Mouse (Mus musculus): Measurements from ENCODE around the gene Clybl. TPM values are rescaled to one million over a fixed set of nuclear protein-coding genes. Genes with fewer than 3 reads are reported as not detected.

Gene Clybl
- polyA plus RNA-seq, 1 experiment from 2014 or later, result 76.8 TPM

DNA sequence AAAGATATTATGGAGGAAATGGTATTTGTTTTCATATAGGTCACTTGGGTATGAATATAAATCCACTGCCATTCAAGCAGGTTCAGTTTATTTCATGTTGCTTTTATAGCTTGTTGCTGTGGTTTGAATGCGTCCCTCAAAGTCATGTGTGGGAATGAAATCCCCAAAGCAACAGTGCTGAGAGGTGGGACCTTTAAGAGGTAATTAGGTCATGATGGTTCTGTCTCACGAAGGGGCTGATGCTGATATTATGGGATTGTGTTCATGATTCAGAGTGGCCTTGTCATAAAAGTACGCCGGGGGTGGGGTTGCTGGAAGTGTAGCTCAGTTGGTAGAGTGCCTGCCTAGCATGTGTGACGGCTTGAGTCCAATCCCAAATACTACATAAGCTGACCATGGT, 6.7 kb downstream of the Clybl start:
- Histone ChIP-seq H3K4me1 (ENCODE audit: control insufficient read depth, insufficient read depth, low read length) (no peaks in the 10 kb centered on the region), H3K27me3 (ENCODE audit: control insufficient read depth, insufficient read depth, low read length) (no peaks in the 10 kb centered on the region), H3K4me2 (no peak overlapping the region), H3K9me3 (replicated peaks; ENCODE audit: control insufficient read depth, low read length) (no peaks in the 10 kb centered on the region), H3K4me3 (ENCODE audit: low read depth, low read length) (no peak overlapping the region), H3K9ac (ENCODE audit: low read depth, low read length) (no peak overlapping the region), H3K36me3 (ENCODE audit: control insufficient read depth, insufficient read depth, low read length) (no peaks in the 10 kb centered on the region), H3K27ac (ENCODE audit: low read depth, low read length) (no peak overlapping the region)
- 87% methylated on average over 5 of the region's 5 CpGs for WGBS (ENCODE audit: insufficient replicate concordance)
- no peak for ATAC-seq (replicated peaks; ENCODE audit: insufficient number of reproducible peaks, low FRiP score, low TSS enrichment)

DNA sequence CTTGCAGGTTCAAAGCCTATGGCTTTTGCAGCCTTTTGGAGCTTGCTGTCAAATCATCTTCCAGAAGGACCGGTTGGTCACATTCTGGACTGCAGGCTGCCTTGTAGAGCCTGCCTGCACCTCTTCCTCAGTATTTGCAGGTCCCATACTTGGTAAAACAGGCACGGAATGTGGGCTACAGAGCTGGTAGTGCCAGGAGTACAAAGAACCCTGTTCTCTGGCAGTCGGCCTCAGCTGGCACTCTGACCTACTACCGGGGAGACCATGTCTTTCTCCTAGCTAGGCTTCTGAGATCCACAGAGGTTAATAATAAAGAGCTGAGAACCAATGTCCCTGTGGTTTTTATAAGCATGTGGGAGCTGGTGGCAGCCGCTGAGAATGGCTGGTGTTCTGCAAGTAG, 8.4 kb downstream of the Clybl start:
- no peak overlapping the region for H3K27ac ChIP-seq (ENCODE audit: low read depth, low read length)
- H3K27me3 ChIP-seq (ENCODE audit: control insufficient read depth, insufficient read depth, low read length), result no peaks in the 10 kb centered on the region
- no peak overlapping the region for H3K4me3 ChIP-seq (ENCODE audit: low read depth, low read length)
- H3K9ac ChIP-seq (ENCODE audit: low read depth, low read length), result no peak overlapping the region
- H3K9me3 ChIP-seq (replicated peaks; ENCODE audit: control insufficient read depth, low read length), result no peaks in the 10 kb centered on the region
- H3K4me1 ChIP-seq (ENCODE audit: control insufficient read depth, insufficient read depth, low read length), result no peaks in the 10 kb centered on the region
- no peak for ATAC-seq (replicated peaks; ENCODE audit: insufficient number of reproducible peaks, low FRiP score, low TSS enrichment)
- no peaks in the 10 kb centered on the region for H3K36me3 ChIP-seq (ENCODE audit: control insufficient read depth, insufficient read depth, low read length)
- H3K4me2 ChIP-seq, result no peak overlapping the region
- 76% methylated on average over 5 of the region's 5 CpGs for WGBS (ENCODE audit: insufficient replicate concordance)

DNA sequence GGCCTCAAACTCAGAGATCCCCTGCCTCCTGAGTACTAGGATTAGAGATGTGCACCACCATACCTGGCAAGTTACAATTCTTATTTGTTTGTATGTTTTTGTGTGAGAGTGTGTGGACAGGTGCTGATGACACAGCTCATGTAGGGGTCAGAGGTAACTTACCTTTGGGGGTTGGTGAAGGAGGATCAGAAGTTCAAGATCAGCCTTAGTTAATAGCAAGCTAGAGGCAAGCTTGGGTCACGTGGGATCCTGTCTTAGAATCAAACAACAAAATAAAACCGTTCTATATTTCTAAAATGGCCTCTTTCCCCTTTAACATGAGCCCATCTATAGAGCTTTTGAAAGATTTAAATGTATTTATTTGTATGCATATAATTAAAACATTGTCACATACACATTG, 9.0 kb downstream of the Clybl start:
- Histone ChIP-seq H3K36me3 (ENCODE audit: control insufficient read depth, insufficient read depth, low read length) (no peaks in the 10 kb centered on the region), H3K4me1 (ENCODE audit: control insufficient read depth, insufficient read depth, low read length) (no peaks in the 10 kb centered on the region), H3K4me2 (no peak overlapping the region), H3K9me3 (replicated peaks; ENCODE audit: control insufficient read depth, low read length) (no peaks in the 10 kb centered on the region), H3K4me3 (ENCODE audit: low read depth, low read length) (no peak overlapping the region), H3K27ac (ENCODE audit: low read depth, low read length) (no peak overlapping the region), H3K27me3 (ENCODE audit: control insufficient read depth, insufficient read depth, low read length) (no peaks in the 10 kb centered on the region), H3K9ac (ENCODE audit: low read depth, low read length) (no peak overlapping the region)
- ATAC-seq (replicated peaks; ENCODE audit: insufficient number of reproducible peaks, low FRiP score, low TSS enrichment), result no peak
- 20% methylated on average over 2 of the region's 2 CpGs for WGBS (ENCODE audit: insufficient replicate concordance)

DNA sequence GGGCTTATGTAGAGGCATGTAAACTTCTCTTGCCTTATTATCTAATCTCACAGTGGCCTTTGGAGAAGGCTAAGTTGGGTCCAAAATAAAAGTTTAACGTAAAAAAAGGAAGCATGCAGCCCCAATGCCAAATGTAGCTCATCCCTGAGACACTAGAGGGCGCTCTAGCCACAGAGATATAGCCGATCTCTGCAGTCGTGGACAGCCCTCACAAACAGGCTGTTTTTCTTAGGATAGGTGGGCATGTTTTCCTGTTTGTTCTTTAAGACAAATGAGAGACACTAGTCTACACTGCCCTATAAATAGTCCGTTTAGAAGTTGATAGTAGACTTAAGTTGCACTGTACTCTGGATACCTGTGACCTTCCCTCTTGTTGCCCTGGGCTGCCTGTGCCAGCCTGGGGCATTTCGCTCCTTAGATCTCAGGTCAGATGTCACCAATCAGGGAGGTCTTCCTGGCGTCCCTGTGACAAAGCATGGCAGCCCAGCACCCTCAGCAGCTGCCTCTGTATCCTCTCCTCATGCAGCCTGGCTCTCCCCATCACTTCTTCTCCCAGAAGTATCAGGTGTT, 9.5 kb downstream of the Clybl start:
- Histone ChIP-seq H3K9ac (ENCODE audit: low read depth, low read length) (no peak overlapping the region), H3K27ac (ENCODE audit: low read depth, low read length) (no peak overlapping the region), H3K4me2 (no peak overlapping the region), H3K4me3 (ENCODE audit: low read depth, low read length) (no peak overlapping the region), H3K36me3 (ENCODE audit: control insufficient read depth, insufficient read depth, low read length) (no peaks in the 10 kb centered on the region), H3K9me3 (replicated peaks; ENCODE audit: control insufficient read depth, low read length) (no peaks in the 10 kb centered on the region), H3K4me1 (ENCODE audit: control insufficient read depth, insufficient read depth, low read length) (no peaks in the 10 kb centered on the region), H3K27me3 (ENCODE audit: control insufficient read depth, insufficient read depth, low read length) (no peaks in the 10 kb centered on the region)
- ATAC-seq (replicated peaks; ENCODE audit: insufficient number of reproducible peaks, low FRiP score, low TSS enrichment), result peak; percentile 24
- 15% methylated on average over 7 of the region's 7 CpGs for whole genome bisulfite sequencing (ENCODE audit: insufficient replicate concordance)

DNA sequence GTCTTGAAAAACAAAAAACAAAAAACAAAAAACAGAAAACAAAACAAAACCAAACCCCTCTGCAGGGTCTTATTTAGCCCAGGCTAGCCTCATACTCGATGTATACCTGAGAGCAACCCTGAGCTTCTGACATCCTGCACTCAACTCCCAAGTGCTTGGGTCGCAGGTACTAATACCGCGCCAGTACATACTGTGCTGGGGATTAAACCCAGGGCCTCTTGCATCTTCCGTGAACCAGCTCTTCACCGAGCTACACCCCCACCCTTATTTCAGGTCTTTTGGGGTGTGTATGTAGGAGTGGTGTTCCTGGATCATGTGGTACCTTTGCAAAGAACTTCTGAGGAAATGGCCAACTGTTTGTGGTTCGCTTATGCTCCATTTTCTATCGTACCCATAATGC, 13.1 kb downstream of the Clybl start:
- no peaks in the 10 kb centered on the region for H3K4me1 ChIP-seq (ENCODE audit: control insufficient read depth, insufficient read depth, low read length)
- H3K4me2 ChIP-seq, result no peak overlapping the region
- ATAC-seq (replicated peaks; ENCODE audit: insufficient number of reproducible peaks, low FRiP score, low TSS enrichment), result no peak
- H3K36me3 ChIP-seq (ENCODE audit: control insufficient read depth, insufficient read depth, low read length), result no peaks in the 10 kb centered on the region
- WGBS (ENCODE audit: insufficient replicate concordance), result 94% methylated on average over 8 of the region's 8 CpGs
- no peak overlapping the region for H3K27ac ChIP-seq (ENCODE audit: low read depth, low read length)
- H3K27me3 ChIP-seq (ENCODE audit: control insufficient read depth, insufficient read depth, low read length), result no peaks in the 10 kb centered on the region
- H3K4me3 ChIP-seq (ENCODE audit: low read depth, low read length), result no peak overlapping the region
- no peak overlapping the region for H3K9ac ChIP-seq (ENCODE audit: low read depth, low read length)
- H3K9me3 ChIP-seq (replicated peaks; ENCODE audit: control insufficient read depth, low read length), result peaks cover 3% of the 10 kb centered on the region; the same call in 1 of the 2 replicates

DNA sequence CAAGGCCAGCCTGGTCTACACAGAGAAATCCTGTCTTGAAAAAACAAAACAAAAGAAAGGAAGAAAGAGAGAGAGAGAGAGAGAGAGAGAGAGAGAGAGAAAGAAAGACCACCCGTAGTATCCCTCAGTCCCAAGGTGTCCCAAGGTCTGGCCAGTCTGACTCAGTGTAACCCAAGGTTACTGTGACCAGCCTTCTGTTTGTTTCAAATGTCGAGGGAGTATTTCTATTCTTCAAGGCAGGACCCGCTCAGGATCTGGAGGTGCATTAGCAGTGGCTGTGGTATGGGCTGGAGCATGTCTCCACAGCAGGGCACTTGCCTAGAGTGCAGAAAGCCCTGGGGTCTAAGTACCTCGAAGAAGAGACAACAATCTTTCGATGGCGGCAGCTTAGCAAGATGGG, 15.3 kb downstream of the Clybl start:
- ATAC-seq (replicated peaks; ENCODE audit: insufficient number of reproducible peaks, low FRiP score, low TSS enrichment), result no peak
- Histone ChIP-seq H3K9me3 (replicated peaks; ENCODE audit: control insufficient read depth, low read length) (peaks cover 3% of the 10 kb centered on the region; the same call in 1 of the 2 replicates), H3K36me3 (ENCODE audit: control insufficient read depth, insufficient read depth, low read length) (no peaks in the 10 kb centered on the region), H3K4me1 (ENCODE audit: control insufficient read depth, insufficient read depth, low read length) (no peaks in the 10 kb centered on the region), H3K9ac (ENCODE audit: low read depth, low read length) (no peak overlapping the region), H3K27me3 (ENCODE audit: control insufficient read depth, insufficient read depth, low read length) (no peaks in the 10 kb centered on the region), H3K4me3 (ENCODE audit: low read depth, low read length) (no peak overlapping the region), H3K27ac (ENCODE audit: low read depth, low read length) (no peak overlapping the region), H3K4me2 (no peak overlapping the region)
- 70% methylated on average over 6 of the region's 6 CpGs for WGBS (ENCODE audit: insufficient replicate concordance)

GRCm38 (mm10) chr14:122200247-122200885, 18.9 kb downstream of the Clybl start:
- no peak overlapping the region for H3K9ac ChIP-seq (ENCODE audit: low read depth, low read length)
- no peak overlapping the region for H3K4me3 ChIP-seq (ENCODE audit: low read depth, low read length)
- WGBS (ENCODE audit: insufficient replicate concordance), result 75% methylated on average over 14 of the region's 14 CpGs
- H3K27me3 ChIP-seq (ENCODE audit: control insufficient read depth, insufficient read depth, low read length), result no peaks in the 10 kb centered on the region
- no peak overlapping the region for H3K4me2 ChIP-seq
- no peak for ATAC-seq (replicated peaks; ENCODE audit: insufficient number of reproducible peaks, low FRiP score, low TSS enrichment)
- H3K9me3 ChIP-seq (replicated peaks; ENCODE audit: control insufficient read depth, low read length), result peaks cover 3% of the 10 kb centered on the region; the same call in 1 of the 2 replicates
- H3K4me1 ChIP-seq (ENCODE audit: control insufficient read depth, insufficient read depth, low read length), result no peaks in the 10 kb centered on the region
- H3K36me3 ChIP-seq (ENCODE audit: control insufficient read depth, insufficient read depth, low read length), result no peaks in the 10 kb centered on the region
- H3K27ac ChIP-seq (ENCODE audit: low read depth, low read length), result no peak overlapping the region

GRCm38 (mm10) chr14:122209177-122209576, 27.7 kb downstream of the Clybl start:
- no peak for ATAC-seq (replicated peaks; ENCODE audit: insufficient number of reproducible peaks, low FRiP score, low TSS enrichment)
- Histone ChIP-seq H3K27me3 (ENCODE audit: control insufficient read depth, insufficient read depth, low read length) (no peaks in the 10 kb centered on the region), H3K4me3 (ENCODE audit: low read depth, low read length) (no peak overlapping the region), H3K4me2 (no peak overlapping the region), H3K9me3 (replicated peaks; ENCODE audit: control insufficient read depth, low read length) (no peaks in the 10 kb centered on the region), H3K36me3 (ENCODE audit: control insufficient read depth, insufficient read depth, low read length) (no peaks in the 10 kb centered on the region), H3K4me1 (ENCODE audit: control insufficient read depth, insufficient read depth, low read length) (no peaks in the 10 kb centered on the region), H3K9ac (ENCODE audit: low read depth, low read length) (no peak overlapping the region), H3K27ac (ENCODE audit: low read depth, low read length) (no peak overlapping the region)
- 67% methylated on average over 5 of the region's 5 CpGs for WGBS (ENCODE audit: insufficient replicate concordance)

GRCm38 (mm10) chr14:122213590-122213989, 32.1 kb downstream of the Clybl start:
- 80% methylated on average over 8 of the region's 8 CpGs for WGBS (ENCODE audit: insufficient replicate concordance)
- Histone ChIP-seq H3K27me3 (ENCODE audit: control insufficient read depth, insufficient read depth, low read length) (no peaks in the 10 kb centered on the region), H3K9me3 (replicated peaks; ENCODE audit: control insufficient read depth, low read length) (no peaks in the 10 kb centered on the region), H3K36me3 (ENCODE audit: control insufficient read depth, insufficient read depth, low read length) (no peaks in the 10 kb centered on the region), H3K27ac (ENCODE audit: low read depth, low read length) (no peak overlapping the region), H3K4me3 (ENCODE audit: low read depth, low read length) (no peak overlapping the region), H3K4me1 (ENCODE audit: control insufficient read depth, insufficient read depth, low read length) (no peaks in the 10 kb centered on the region), H3K9ac (ENCODE audit: low read depth, low read length) (no peak overlapping the region), H3K4me2 (no peak overlapping the region)
- ATAC-seq (replicated peaks; ENCODE audit: insufficient number of reproducible peaks, low FRiP score, low TSS enrichment), result no peak
